Mouse (Mus musculus): ENCODE data around the gene Cyp2d22. TPM values are rescaled to one million over a fixed set of nuclear protein-coding genes. Genes with fewer than 3 reads are reported as not detected.

Cyp2d22 gene
- polyA plus RNA-seq, 1 experiment, result 5.4 TPM

GRCm38 (mm10) chr15:82335194-82335593, 44.9 kb downstream of the Cyp2d22 start:
- no peak for DNase-seq (ENCODE audit: low read depth)
- TF ChIP-seq CTCF (IDR thresholded peaks at IDR 0.05; ENCODE audit: borderline replicate concordance, extremely low read depth, insufficient read depth, insufficient read length) (no peak), POLR2A (IDR thresholded peaks at IDR 0.05; ENCODE audit: borderline replicate concordance, extremely low read depth, insufficient read depth, insufficient read length, poor library complexity, severe bottlenecking) (no peak)

- no peak for DNase-seq (ENCODE audit: low read depth)
- TF ChIP-seq CTCF (IDR thresholded peaks at IDR 0.05; ENCODE audit: borderline replicate concordance, extremely low read depth, insufficient read depth, insufficient read length) (no peak), POLR2A (IDR thresholded peaks at IDR 0.05; ENCODE audit: borderline replicate concordance, extremely low read depth, insufficient read depth, insufficient read length, poor library complexity, severe bottlenecking) (no peak)
These were observed 54.7 kb downstream of the Cyp2d22 start for GRCm38 (mm10) chr15:82325382-82325781.

GRCm38 (mm10) chr15:82322195-82322594, 57.9 kb downstream of the Cyp2d22 start:
- DNase-seq (ENCODE audit: low read depth), result no peak
- TF ChIP-seq CTCF (IDR thresholded peaks at IDR 0.05; ENCODE audit: borderline replicate concordance, extremely low read depth, insufficient read depth, insufficient read length) (no peak), POLR2A (IDR thresholded peaks at IDR 0.05; ENCODE audit: borderline replicate concordance, extremely low read depth, insufficient read depth, insufficient read length, poor library complexity, severe bottlenecking) (no peak)

Other genes starting within 250 kb of the Cyp2d22 start
- gene Srebf2, start 233.1 kb downstream of the Cyp2d22 start, polyA plus RNA-seq (2012; rRNA removed), result 196 and 230 TPM in 2 replicates
- gene Shisa8, start 167.4 kb downstream of the Cyp2d22 start, polyA plus RNA-seq (2012; rRNA removed), result 1.8 and 3.2 TPM in 2 replicates
- 0.26 and 0.30 TPM in 2 replicates for gene Tnfrsf13c, start 155.9 kb downstream of the Cyp2d22 start, polyA plus RNA-seq (2012; rRNA removed)
- 16.5 and 26.2 TPM in 2 replicates for gene Cenpm, start 135.5 kb downstream of the Cyp2d22 start, polyA plus RNA-seq (2012; rRNA removed)
- gene 1500009C09Rik, start 127.9 kb downstream of the Cyp2d22 start, polyA plus RNA-seq (2012; rRNA removed), result 67.2 and 71.3 TPM in 2 replicates
- gene Sept3, start 105.4 kb downstream of the Cyp2d22 start, polyA plus RNA-seq (2012; rRNA removed), result 426 and 484 TPM in 2 replicates
- gene Wbp2nl, start 81.3 kb downstream of the Cyp2d22 start, polyA plus RNA-seq (2012; rRNA removed), result 0.15 and 0.19 TPM in 2 replicates
- gene Naga, start 41.3 kb downstream of the Cyp2d22 start, polyA plus RNA-seq (2012; rRNA removed), result 46.0 and 46.4 TPM in 2 replicates
- 1.3 and 1.9 TPM in 2 replicates for gene Pheta2, start 41.3 kb downstream of the Cyp2d22 start, polyA plus RNA-seq (2012; rRNA removed)
- gene Smdt1, start 41.3 kb downstream of the Cyp2d22 start, polyA plus RNA-seq (2012; rRNA removed), result 231 and 270 TPM in 2 replicates
- 298 and 375 TPM in 2 replicates for gene Ndufa6, start 25.9 kb downstream of the Cyp2d22 start, polyA plus RNA-seq (2012; rRNA removed)
- not detected in 2 replicates for gene Cyp2d11, start 13.8 kb upstream of the Cyp2d22 start, polyA plus RNA-seq (2012; rRNA removed)
- gene Cyp2d10, start 26.9 kb upstream of the Cyp2d22 start, polyA plus RNA-seq (2012; rRNA removed), result not detected in 2 replicates
- gene Cyp2d9, start 53.2 kb upstream of the Cyp2d22 start, polyA plus RNA-seq (2012; rRNA removed), result not detected in 2 replicates
- not detected in 2 replicates for gene Cyp2d12, start 174.8 kb upstream of the Cyp2d22 start, polyA plus RNA-seq (2012; rRNA removed)
- gene Cyp2d34, start 240.7 kb upstream of the Cyp2d22 start, polyA plus RNA-seq (2012; rRNA removed), result not detected in 2 replicates

All from brain, embryonic 14.5 days (tissue).